Mouse (Mus musculus): Measurements from ENCODE around the gene Tbccd1. TPM values are rescaled to one million over a fixed set of nuclear protein-coding genes. Genes with fewer than 3 reads are reported as not detected.

The Tbccd1 gene
- total and polyA plus RNA-seq, 2 experiments from 2014 or later, result 16.9 to 17.5 TPM

DNA sequence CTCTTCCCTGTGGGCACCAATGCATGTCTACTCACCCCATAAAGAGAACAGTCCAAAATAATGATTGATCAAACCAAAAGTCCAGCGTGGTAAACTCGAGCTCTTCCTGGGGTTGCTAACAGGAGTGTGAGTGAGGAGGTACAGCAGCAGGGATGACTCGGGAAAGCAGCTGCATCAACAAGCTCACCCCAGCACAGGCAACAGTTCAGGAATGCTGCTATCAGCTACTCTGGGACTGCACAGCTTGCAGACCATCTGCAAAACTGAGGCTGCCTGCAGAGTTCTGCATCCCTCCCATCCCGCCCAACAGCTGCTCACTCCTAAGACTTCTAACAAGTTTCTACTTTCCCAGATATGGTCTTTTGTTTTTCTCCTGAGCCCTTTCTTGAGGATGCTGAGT lies 15.9 kb upstream of the Tbccd1 start:
- Histone ChIP-seq H3K36me3 (ENCODE audit: insufficient read depth, low read length) (peaks cover 50% of the 10 kb centered on the region), H3K4me1 (ENCODE audit: insufficient read depth, low read length) (no peaks in the 10 kb centered on the region), H3K27me3 (ENCODE audit: insufficient read depth, low read length) (no peaks in the 10 kb centered on the region), H3K9ac (replicated peaks; ENCODE audit: low read length) (no peak overlapping the region), H3K4me3 (ENCODE audit: low read length) (no peak overlapping the region), H3K9me3 (ENCODE audit: low read length) (no peaks in the 10 kb centered on the region), H3K27ac (no peak overlapping the region), H3K4me2 (ENCODE audit: low read depth, low read length) (no peak overlapping the region)
- 71% methylated on average over 4 of the region's 4 CpGs for WGBS
- no peak for TF ChIP-seq CTCF (IDR thresholded peaks at IDR 0.05; ENCODE audit: low read depth)
- no peak for ATAC-seq
- DNase-seq (ENCODE audit: low spot score), result no peak

DNA sequence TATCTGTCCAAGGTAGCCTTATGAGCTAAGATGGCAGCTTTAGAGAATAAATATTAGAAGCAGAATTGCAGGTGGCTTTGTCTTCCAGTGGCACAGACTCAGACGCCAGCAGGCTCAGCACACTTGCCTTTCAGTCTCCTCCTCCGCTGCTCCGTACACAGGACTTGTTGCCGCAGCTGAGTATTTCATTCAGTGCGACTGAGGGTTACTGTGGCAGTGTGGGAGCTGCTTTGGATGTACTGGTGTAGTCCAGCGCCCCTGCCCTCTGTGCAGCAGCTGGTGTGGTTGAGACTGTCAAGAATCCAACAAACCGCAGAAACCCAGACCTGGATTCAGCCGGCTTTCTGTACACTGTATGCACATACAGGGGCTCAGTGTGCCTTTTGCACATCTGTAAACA lies 14.9 kb upstream of the Tbccd1 start:
- WGBS, result 88% methylated on average over 8 of the region's 8 CpGs
- H3K9ac ChIP-seq (replicated peaks; ENCODE audit: low read length), result no peak overlapping the region
- no peak for TF ChIP-seq CTCF (IDR thresholded peaks at IDR 0.05; ENCODE audit: low read depth)

DNA sequence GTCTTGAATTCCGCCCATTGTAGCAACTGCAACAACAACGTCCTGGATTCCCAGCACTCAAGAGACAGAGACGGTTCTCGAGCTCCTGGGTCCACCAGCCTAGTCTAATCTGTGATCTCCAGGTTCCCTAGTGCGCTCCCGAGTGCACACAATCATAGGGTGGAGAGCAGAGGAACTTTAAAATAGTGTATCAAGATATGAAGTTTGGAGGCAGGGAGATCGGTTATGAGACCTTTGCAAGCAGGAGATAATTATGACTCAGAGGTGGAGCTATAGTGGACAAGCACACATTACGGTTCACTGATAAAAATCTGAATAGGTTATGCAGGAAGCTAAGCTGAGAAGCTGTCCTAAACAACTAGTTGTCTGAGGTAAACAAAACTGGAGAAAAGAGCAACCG lies 696 bp downstream of the Tbccd1 start:
- Histone ChIP-seq H3K9ac (replicated peaks; ENCODE audit: low read length) (peak overlapping the region; percentile 56), H3K27me3 (ENCODE audit: insufficient read depth, low read length) (no peaks in the 10 kb centered on the region), H3K27ac (peak overlapping the region; percentile 67; the same call in 1 of the 2 replicates), H3K4me2 (ENCODE audit: low read depth, low read length) (peak overlapping the region; percentile 95), H3K36me3 (ENCODE audit: insufficient read depth, low read length) (peaks cover 6% of the 10 kb centered on the region; the same call in 1 of the 2 replicates), H3K9me3 (ENCODE audit: low read length) (no peaks in the 10 kb centered on the region), H3K4me1 (ENCODE audit: insufficient read depth, low read length) (peaks cover 11% of the 10 kb centered on the region), H3K4me3 (ENCODE audit: low read length) (peak overlapping the region; percentile 99)
- ATAC-seq (no peak), DNase-seq (ENCODE audit: low spot score) (no peak)
- no peak for TF ChIP-seq CTCF (IDR thresholded peaks at IDR 0.05; ENCODE audit: low read depth)
- WGBS, result 14% methylated on average over 9 of the region's 9 CpGs

More for the DNA sequence above, 14.9 kb upstream of the Tbccd1 start:
- Histone ChIP-seq H3K4me3 (ENCODE audit: low read length) (no peak overlapping the region), H3K27me3 (ENCODE audit: insufficient read depth, low read length) (no peaks in the 10 kb centered on the region), H3K4me2 (ENCODE audit: low read depth, low read length) (no peak overlapping the region), H3K27ac (no peak overlapping the region), H3K36me3 (ENCODE audit: insufficient read depth, low read length) (peaks cover 58% of the 10 kb centered on the region), H3K4me1 (ENCODE audit: insufficient read depth, low read length) (no peaks in the 10 kb centered on the region), H3K9me3 (ENCODE audit: low read length) (no peaks in the 10 kb centered on the region)
- peak; percentile 73 for ATAC-seq
- DNase-seq (ENCODE audit: low spot score), result no peak

DNA sequence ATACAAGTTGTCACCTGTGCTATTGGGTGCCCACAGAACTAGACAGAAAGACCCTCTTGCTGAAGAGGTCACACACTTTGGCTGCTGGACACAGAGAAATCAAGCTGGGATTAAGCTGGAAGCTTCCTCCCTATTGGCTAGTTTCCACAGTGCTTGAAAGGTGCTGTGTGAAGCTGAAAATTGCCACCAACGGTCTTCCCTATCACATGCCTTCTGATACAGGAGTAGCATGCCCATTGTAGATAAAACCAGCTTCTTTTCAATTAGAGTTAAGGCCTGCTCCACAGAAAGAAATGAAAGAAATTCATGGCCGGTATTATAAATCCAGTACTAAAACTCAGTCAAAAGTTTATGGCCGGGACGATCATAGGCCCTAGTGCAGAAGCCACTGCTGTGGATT lies 4.8 kb downstream of the Tbccd1 start:
- ATAC-seq (no peak), DNase-seq (ENCODE audit: low spot score) (no peak)
- Histone ChIP-seq H3K9ac (replicated peaks; ENCODE audit: low read length) (no peak overlapping the region), H3K4me1 (ENCODE audit: insufficient read depth, low read length) (peaks cover 6% of the 10 kb centered on the region; the same call in 1 of the 2 replicates), H3K4me2 (ENCODE audit: low read depth, low read length) (no peak overlapping the region), H3K27me3 (ENCODE audit: insufficient read depth, low read length) (no peaks in the 10 kb centered on the region), H3K9me3 (ENCODE audit: low read length) (no peaks in the 10 kb centered on the region), H3K4me3 (ENCODE audit: low read length) (no peak overlapping the region), H3K36me3 (ENCODE audit: insufficient read depth, low read length) (no peaks in the 10 kb centered on the region; the same call in 1 of the 2 replicates), H3K27ac (no peak overlapping the region)
- WGBS, result 96% methylated on average over 4 of the region's 4 CpGs
- TF ChIP-seq CTCF (IDR thresholded peaks at IDR 0.05; ENCODE audit: low read depth), result no peak

DNA sequence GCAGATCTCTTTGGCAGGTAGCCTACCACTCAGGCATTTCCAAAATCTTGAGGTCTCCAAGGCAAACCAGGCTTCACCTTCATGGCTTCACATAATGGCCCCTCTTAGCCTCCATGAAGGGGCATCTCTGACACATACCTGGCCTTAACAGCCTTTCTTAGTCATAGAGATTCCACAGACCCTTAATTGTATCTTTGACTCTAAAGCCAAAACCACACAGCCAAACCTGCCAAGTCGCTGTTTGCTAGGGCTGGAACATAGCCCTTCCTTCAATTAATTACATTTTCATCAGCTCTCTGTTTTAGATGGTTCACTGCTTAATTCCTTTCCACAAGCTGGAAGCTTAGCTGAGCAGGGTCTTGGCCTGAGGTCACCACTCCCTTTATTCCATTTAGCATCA lies 9.1 kb downstream of the Tbccd1 start:
- ATAC-seq (no peak), DNase-seq (ENCODE audit: low spot score) (no peak)
- TF ChIP-seq CTCF (IDR thresholded peaks at IDR 0.05; ENCODE audit: low read depth), result no peak
- Histone ChIP-seq H3K4me2 (ENCODE audit: low read depth, low read length) (no peak overlapping the region), H3K27me3 (ENCODE audit: insufficient read depth, low read length) (no peaks in the 10 kb centered on the region), H3K9me3 (ENCODE audit: low read length) (no peaks in the 10 kb centered on the region), H3K4me1 (ENCODE audit: insufficient read depth, low read length) (0 out of 2 replicates have a peak, but pooled peaks cover 7% of the 10 kb centered on the region), H3K4me3 (ENCODE audit: low read length) (no peak overlapping the region), H3K9ac (replicated peaks; ENCODE audit: low read length) (no peak overlapping the region), H3K36me3 (ENCODE audit: insufficient read depth, low read length) (no peaks in the 10 kb centered on the region; the same call in 1 of the 2 replicates), H3K27ac (no peak overlapping the region)
- 72% methylated on average over 1 of the region's 1 CpGs for WGBS

DNA sequence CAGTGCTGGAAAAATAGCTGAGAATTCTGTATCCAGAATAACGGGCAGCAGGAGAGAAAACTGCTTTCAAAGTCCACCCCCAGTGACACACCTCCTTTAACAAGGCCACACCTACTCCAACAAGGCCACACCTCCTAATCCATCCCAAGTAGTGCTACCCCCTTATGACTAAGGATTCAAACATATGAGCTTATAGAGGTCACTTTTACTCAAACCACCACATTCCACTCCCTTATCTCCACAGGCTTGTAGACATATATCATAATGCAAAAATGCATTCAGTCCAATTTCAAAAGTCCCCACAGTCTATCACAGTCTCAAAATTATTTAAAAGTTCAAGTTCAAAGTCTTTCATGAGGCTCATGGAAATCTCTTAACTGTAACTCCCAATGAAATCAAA lies 9.8 kb downstream of the Tbccd1 start:
- H3K9me3 ChIP-seq (ENCODE audit: low read length), result no peaks in the 10 kb centered on the region
- 92% methylated on average over 1 of the region's 1 CpGs for WGBS
- no peak overlapping the region for H3K4me3 ChIP-seq (ENCODE audit: low read length)
- no peak overlapping the region for H3K9ac ChIP-seq (replicated peaks; ENCODE audit: low read length)
- no peak overlapping the region for H3K27ac ChIP-seq
- H3K36me3 ChIP-seq (ENCODE audit: insufficient read depth, low read length), result no peaks in the 10 kb centered on the region; the same call in 1 of the 2 replicates
- H3K4me1 ChIP-seq (ENCODE audit: insufficient read depth, low read length), result 0 out of 2 replicates have a peak, but pooled peaks cover 7% of the 10 kb centered on the region
- TF ChIP-seq CTCF (IDR thresholded peaks at IDR 0.05; ENCODE audit: low read depth), result no peak
- H3K4me2 ChIP-seq (ENCODE audit: low read depth, low read length), result no peak overlapping the region
- no peak for ATAC-seq
- no peaks in the 10 kb centered on the region for H3K27me3 ChIP-seq (ENCODE audit: insufficient read depth, low read length)
- no peak for DNase-seq (ENCODE audit: low spot score)

DNA sequence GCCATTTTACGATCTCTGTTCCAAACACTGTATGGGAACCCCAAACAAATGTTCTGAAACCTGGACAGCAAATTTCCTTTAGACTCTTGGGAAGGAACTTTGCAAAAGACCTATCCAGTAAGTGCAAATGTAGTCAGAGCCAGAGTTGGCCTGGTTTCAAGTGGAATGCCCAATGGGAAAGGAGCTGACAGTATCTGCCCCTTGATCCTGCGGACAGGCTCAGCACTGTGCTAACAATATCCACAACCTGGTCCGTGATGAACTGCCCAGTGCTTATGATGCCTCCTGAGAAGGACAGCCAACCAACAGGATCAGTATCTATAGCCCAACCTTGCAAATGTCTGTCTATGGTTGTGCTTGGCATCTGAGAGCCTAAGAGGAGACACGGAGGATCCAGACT lies 12.0 kb downstream of the Tbccd1 start:
- no peak for TF ChIP-seq CTCF (IDR thresholded peaks at IDR 0.05; ENCODE audit: low read depth)
- DNase-seq (ENCODE audit: low spot score) (no peak), ATAC-seq (no peak)
- Histone ChIP-seq H3K36me3 (ENCODE audit: insufficient read depth, low read length) (peaks cover 5% of the 10 kb centered on the region; the same call in 1 of the 2 replicates), H3K4me3 (ENCODE audit: low read length) (no peak overlapping the region), H3K27ac (no peak overlapping the region), H3K27me3 (ENCODE audit: insufficient read depth, low read length) (no peaks in the 10 kb centered on the region), H3K4me2 (ENCODE audit: low read depth, low read length) (no peak overlapping the region), H3K9ac (replicated peaks; ENCODE audit: low read length) (no peak overlapping the region), H3K9me3 (ENCODE audit: low read length) (no peaks in the 10 kb centered on the region), H3K4me1 (ENCODE audit: insufficient read depth, low read length) (0 out of 2 replicates have a peak, but pooled peaks cover 7% of the 10 kb centered on the region)
- WGBS, result 87% methylated on average over 4 of the region's 4 CpGs
